Mouse (Mus musculus): Measurements from ENCODE around the gene Tnfrsf1b. TPM values are rescaled to one million over a fixed set of nuclear protein-coding genes. Genes with fewer than 3 reads are reported as not detected.
A peak's percentile ranks its signal among the peaks of the same experiment; 100 is the strongest.

Tnfrsf1b gene
- total and polyA plus RNA-seq, 3 experiments = 11.4 to 21.6 (median 14.9) TPM

DNA sequence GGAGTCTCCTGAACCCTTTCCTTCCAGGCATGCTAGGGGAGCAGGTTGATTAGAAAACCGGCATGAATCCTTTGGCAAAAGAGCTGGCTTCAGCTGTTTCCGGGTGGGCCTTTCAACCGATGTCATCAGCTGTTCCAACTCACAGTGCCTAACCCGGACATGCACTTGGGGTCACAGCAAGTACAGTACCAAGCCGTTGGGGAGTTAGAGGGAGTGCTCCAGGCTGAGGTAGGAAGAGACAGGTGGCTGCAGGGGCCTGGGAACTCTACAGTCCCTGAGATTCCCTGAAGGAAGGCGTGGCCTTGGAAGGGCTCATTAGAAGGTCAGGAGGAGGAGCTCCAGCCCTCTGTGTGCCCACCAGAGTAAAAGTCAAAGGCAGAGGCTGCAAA is 31.9 kb downstream of the Tnfrsf1b start:
- H3K4me2 ChIP-seq (ENCODE audit: insufficient read depth, low read depth, poor library complexity, severe bottlenecking) = no peak overlapping the region
- H3K9ac ChIP-seq (ENCODE audit: insufficient read depth, low read depth) = no peak overlapping the region
- no peaks in the 10 kb centered on the region for H3K79me2 ChIP-seq (replicated peaks; ENCODE audit: control insufficient read depth, extremely low read depth, insufficient read depth, poor library complexity, severe bottlenecking)
- peaks cover under 1 to 26% of the 10 kb centered on the region in 2 experiments; a peak in 3 of 4 replicates for H3K4me1 ChIP-seq (ENCODE audit: control insufficient read depth in 1 of 2, insufficient read depth in 2 of 2)
- DNase-seq (ENCODE audit: extremely low read depth) = no peak
- in situ Hi-C loops (cut with MboI; ENCODE audit: low pct_ligation_motif_present, low pct_unique_long_range_greater_than_20kb, low sequenced_read_pairs) (loop anchor here (5.0 kb wide), 1 partner anchor 68 kb away; no protein-coding TSS in a partner anchor), dilution Hi-C loops (cut with MboI; ENCODE audit: extremely low pct_ligation_motif_present, extremely low pct_unique_long_range_greater_than_20kb, low sequenced_read_pairs) (no loop called here)
- H3K4me3 ChIP-seq (replicated peaks in 1 of 3; ENCODE audit: low read depth in 2 of 3, low read length in 2 of 3, poor library complexity in 1 of 3) = no peak overlapping the region
- H3K36me3 ChIP-seq (replicated peaks in 1 of 2; ENCODE audit: control insufficient read depth in 1 of 2, insufficient read depth in 1 of 2, low read length in 1 of 2) = peaks cover 44 to 68% of the 10 kb centered on the region in 2 experiments
- no peaks in the 10 kb centered on the region for H3K27me3 ChIP-seq (replicated peaks)
- no peak overlapping the region for H3K27ac ChIP-seq (ENCODE audit: insufficient read depth, low read depth)
- no peaks in the 10 kb centered on the region for H3K9me3 ChIP-seq (replicated peaks; ENCODE audit: low read length)
- TF ChIP-seq MEF2A (IDR thresholded peaks at IDR 0.05; ENCODE audit: borderline replicate concordance, low read depth, low read length) (no peak), MAX (IDR thresholded peaks at IDR 0.05; ENCODE audit: low read length) (no peak), MYC (IDR thresholded peaks at IDR 0.05; ENCODE audit: low read depth, low read length) (no peak), CHD2 (IDR thresholded peaks at IDR 0.05; ENCODE audit: low read length) (no peak), EP300 (IDR thresholded peaks at IDR 0.05; ENCODE audit: low read length) (no peak), ZMIZ1 (IDR thresholded peaks at IDR 0.05; ENCODE audit: low read depth, low read length) (no peak), CTCF (conservative IDR thresholded peaks at IDR 0.05 in 1 of 2, IDR thresholded peaks at IDR 0.05 in 1 of 2; ENCODE audit: low read depth in 2 of 2, low read length in 2 of 2) (no peak), UBTF (IDR thresholded peaks at IDR 0.05; ENCODE audit: low read depth, low read length) (no peak), RCOR1 (conservative IDR thresholded peaks at IDR 0.05; ENCODE audit: low read depth, low read length) (no peak), ELF1 (IDR thresholded peaks at IDR 0.05; ENCODE audit: low read depth, low read length) (no peak)

DNA sequence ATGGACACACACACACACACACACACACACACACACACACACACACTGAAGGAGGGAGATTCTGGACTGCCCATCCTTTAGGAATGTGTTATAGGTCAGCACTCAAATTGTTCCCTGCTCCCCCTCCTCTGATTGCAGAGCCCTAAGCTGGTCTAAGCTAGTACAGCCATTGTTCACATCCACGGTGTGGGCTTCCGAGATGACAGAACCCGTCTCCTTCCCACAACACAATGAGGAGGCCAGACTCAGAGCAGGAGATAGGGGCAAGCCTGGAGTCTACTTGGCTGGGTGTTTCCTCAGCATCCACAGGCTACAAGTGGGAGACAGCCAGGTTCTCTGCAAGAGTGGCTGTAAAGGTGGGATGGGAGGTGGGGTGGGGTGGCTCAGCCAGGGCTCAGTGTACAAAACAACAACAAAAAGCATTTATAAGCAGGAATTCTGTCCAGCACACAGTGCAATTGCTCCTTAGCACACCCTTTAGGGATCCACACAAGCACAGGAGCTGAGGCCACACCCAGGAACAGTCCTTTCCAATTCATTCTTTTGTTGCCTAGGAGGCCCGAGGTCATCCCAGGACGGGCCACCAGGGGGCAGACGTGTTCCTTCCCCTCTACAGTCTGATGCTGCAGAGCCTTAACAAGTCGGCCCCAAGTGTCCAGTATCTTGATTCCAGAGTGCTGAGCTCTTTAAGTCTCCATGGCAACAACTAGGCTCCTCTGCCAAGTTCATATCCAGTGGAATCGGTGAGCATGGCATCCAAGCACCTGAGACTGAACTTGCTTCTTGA is 32.5 kb downstream of the Tnfrsf1b start:
- dilution Hi-C loops (cut with MboI; ENCODE audit: extremely low pct_ligation_motif_present, extremely low pct_unique_long_range_greater_than_20kb, low sequenced_read_pairs) (no loop called here), in situ Hi-C loops (cut with MboI; ENCODE audit: low pct_ligation_motif_present, low pct_unique_long_range_greater_than_20kb, low sequenced_read_pairs) (no loop called here)
- H3K79me2 ChIP-seq (replicated peaks; ENCODE audit: control insufficient read depth, extremely low read depth, insufficient read depth, poor library complexity, severe bottlenecking) = no peaks in the 10 kb centered on the region
- no peak overlapping the region for H3K4me3 ChIP-seq (replicated peaks in 1 of 3; ENCODE audit: low read depth in 2 of 3, low read length in 2 of 3, poor library complexity in 1 of 3)
- H3K36me3 ChIP-seq (replicated peaks in 1 of 2; ENCODE audit: control insufficient read depth in 1 of 2, insufficient read depth in 1 of 2, low read length in 1 of 2) = peaks cover 40 to 62% of the 10 kb centered on the region in 2 experiments
- no peaks in the 10 kb centered on the region for H3K9me3 ChIP-seq (replicated peaks; ENCODE audit: low read length)
- H3K4me1 ChIP-seq (ENCODE audit: control insufficient read depth in 1 of 2, insufficient read depth in 2 of 2) = peaks cover 0 to 27% of the 10 kb centered on the region in 2 experiments; a peak in 3 of 4 replicates
- TF ChIP-seq HCFC1 (IDR thresholded peaks at IDR 0.05; ENCODE audit: low read depth, low read length) = no peak
- TF ChIP-seq IRF4 (IDR thresholded peaks at IDR 0.05; ENCODE audit: low read depth, low read length) = peak; percentile 15; the same call in 1 of the 2 replicates
- peak; percentile 98 for TF ChIP-seq SMC3 (IDR thresholded peaks at IDR 0.05; ENCODE audit: low read depth, low read length)
- no peak for TF ChIP-seq ETS1 (conservative IDR thresholded peaks at IDR 0.05; ENCODE audit: low read depth, low read length)
- TF ChIP-seq NELFE (IDR thresholded peaks at IDR 0.05; ENCODE audit: low read depth, low read length) = peak; percentile 31; the same call in 1 of the 2 replicates
- peak; percentile 92 for TF ChIP-seq RAD21 (IDR thresholded peaks at IDR 0.05; ENCODE audit: low read depth, low read length)
- no peak for TF ChIP-seq ZKSCAN1 (IDR thresholded peaks at IDR 0.05; ENCODE audit: borderline replicate concordance, low read depth, low read length)
- TF ChIP-seq ZC3H11A (IDR thresholded peaks at IDR 0.05; ENCODE audit: low read depth, low read length) = peak; percentile 85
- TF ChIP-seq CTCF (conservative IDR thresholded peaks at IDR 0.05 in 1 of 2, IDR thresholded peaks at IDR 0.05 in 1 of 2; ENCODE audit: low read depth in 2 of 2, low read length in 2 of 2) = peak; percentile 91 to 94
- no peak overlapping the region for H3K9ac ChIP-seq (ENCODE audit: insufficient read depth, low read depth)
- no peak overlapping the region for H3K4me2 ChIP-seq (ENCODE audit: insufficient read depth, low read depth, poor library complexity, severe bottlenecking)
- H3K27me3 ChIP-seq (replicated peaks) = no peaks in the 10 kb centered on the region
- H3K27ac ChIP-seq (ENCODE audit: insufficient read depth, low read depth) = no peak overlapping the region
- peak; percentile 79 for DNase-seq (ENCODE audit: extremely low read depth)
